Mouse (Mus musculus): Measurements from ENCODE around the gene Bsn.

DNA sequence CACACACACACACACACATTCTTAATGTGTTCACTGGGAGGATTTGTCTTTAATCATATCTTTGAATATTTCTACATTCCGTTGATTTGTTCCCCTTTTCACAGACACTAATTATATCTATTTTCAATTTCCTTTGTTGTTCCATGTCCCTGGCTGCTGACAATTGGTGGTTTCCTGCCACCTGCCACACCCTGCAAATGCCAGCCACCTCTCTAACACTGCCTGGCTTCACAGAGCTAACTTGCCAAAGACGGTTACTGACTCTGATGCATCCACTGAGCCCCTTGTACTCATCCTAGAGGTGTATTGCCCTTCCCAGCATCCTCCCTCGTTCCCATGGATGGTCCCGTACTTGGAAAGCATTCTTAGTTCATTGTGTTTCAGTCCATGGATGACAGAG lies 43.7 kb downstream of the Bsn start:
- TF ChIP-seq EP300 (IDR thresholded peaks at IDR 0.05; ENCODE audit: low read depth) = no peak
- no peak for TF ChIP-seq CTCF (IDR thresholded peaks at IDR 0.05; ENCODE audit: low read depth)
